Mouse (Mus musculus): ENCODE measurements around the gene Arhgap40.
A peak's percentile ranks its signal among the peaks of the same experiment; 100 is the strongest.

Arhgap40 gene

DNA sequence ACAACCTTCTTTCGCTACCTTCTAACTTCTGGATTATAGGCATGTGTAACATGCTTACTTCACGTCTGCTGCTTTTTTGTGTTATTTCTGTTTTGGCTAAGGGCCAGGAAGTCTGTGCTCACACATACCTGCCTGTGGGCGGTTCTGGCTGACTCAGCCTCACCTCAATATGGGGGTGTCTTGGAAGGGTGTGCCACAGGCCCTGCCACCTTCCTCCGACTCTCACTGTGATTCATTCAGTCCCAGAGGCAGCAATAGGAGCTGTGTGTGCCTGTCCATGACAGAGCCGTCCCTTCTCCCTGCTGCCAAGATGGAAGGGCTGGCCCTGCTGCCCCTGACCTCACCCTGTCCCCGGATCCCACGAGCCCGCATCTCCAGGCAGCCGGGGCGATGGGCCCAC is at the start of gene Arhgap40:
Gene Arhgap40, plus strand, starts transcription at position 269 of the 400 bp plus-strand sequence.
- no peak for DNase-seq (ENCODE audit: low read depth, low spot score)

DNA sequence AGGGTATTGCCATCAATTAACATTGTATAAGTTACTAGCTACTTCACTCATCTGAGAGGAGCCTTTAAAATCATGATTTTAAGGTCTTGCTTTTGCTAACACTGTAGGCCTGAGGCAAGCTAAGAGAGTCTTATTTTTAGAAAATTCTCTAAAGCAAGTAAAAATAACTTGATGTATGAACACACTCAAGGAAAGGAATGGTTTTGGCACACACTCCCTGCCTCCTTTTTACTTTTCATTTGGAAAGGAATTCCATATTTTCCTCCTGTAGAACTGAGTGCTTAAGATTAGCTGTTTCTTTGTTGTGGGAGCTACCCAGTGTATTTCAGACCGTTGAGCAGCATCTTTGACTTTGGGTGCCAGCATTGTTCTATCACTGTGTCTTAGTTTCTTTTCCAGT is 38.4 kb upstream of the Arhgap40 start:
- DNase-seq (ENCODE audit: low read depth, low spot score): no peak

DNA sequence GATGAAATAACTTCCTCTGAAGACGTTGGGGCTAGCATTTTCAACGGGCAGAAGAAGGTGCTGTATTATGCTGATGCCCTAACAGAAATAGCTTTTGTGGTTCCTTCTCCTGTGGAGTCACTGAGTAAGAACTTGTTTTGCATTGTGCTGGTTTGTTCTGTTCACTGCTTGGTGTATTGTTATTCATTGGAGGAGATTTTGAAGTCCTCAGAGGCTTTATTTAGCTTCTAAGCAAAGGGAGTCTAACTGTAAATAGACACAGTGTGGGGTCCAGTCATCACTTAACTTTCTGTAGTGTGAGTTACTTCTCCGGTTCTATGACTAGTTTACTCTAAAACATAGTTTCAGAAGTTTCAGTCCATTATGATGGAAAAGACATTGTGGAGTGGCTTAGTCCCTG is 35.0 kb upstream of the Arhgap40 start:
- no peak for DNase-seq (ENCODE audit: low read depth, low spot score)

DNA sequence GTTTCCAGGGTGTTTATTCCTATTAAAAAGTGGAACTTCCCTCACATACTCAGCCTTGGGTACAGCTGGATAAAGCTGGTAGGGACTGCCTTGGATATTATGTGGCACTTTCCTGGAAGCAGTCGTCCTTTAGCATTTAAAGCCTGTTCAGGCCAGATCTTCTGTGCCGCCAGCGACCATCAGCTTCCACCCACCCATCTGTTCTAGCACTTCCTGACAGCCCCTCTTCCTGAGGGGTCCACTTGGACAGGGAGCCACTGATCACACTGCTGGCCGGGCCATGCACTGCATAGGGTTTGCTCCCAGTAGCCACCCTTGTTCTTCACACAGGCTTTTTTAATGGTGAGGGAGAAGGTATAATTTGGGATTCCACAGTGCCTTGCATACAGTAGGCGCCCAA is 14.1 kb upstream of the Arhgap40 start:
- no peak for DNase-seq (ENCODE audit: low read depth, low spot score)

DNA sequence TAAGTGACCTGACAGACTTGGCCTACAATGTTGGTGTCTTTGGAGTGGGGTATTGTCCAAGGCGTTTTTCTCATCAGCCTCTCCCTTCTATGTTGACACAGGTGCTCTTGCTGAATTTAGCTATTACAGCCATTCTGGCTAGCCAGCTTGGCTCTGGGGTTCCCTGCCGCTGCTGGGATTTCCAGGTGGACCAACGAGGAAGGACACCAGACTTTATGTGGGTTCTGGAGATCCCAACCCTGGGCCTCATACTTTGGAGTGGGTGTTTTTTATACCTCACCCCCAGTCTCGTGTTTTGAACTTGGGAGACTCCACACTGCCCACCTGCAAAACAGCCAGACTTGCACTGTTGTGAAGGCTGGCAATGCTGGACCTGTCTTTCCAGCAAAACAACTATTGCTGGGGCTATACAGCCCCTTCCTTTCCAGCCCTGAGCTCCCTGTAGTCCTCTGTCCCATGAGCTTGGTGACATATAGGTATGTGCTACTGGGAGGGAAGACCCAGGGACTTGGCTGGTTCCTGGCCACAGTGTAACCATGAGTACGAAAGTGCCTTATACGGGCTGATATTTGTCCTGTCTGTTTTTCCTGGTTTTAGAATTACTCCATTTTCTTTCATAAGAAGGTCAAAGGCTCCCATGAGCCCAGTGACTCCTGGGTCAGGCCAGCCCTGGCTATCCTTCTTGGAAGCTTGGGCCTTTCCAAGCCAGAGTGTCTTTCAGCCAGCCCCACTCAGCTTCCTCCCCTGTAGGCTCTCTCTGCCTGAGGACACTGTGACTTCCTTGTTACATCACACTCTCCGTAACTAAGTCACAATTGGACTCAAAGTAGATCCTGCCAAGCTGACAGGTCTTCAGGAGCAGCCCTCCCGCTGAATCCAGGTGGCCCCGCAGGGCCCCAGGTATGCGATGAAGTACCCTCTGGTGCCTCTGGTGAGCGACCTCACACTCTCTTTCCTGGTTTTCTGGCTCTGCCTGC is 10.5 kb upstream of the Arhgap40 start, which contains the start of gene Adig:
Gene Adig, plus strand, starts transcription at position 777 of the 977 bp plus-strand sequence.
- no peak for DNase-seq (ENCODE audit: low read depth, low spot score)

DNA sequence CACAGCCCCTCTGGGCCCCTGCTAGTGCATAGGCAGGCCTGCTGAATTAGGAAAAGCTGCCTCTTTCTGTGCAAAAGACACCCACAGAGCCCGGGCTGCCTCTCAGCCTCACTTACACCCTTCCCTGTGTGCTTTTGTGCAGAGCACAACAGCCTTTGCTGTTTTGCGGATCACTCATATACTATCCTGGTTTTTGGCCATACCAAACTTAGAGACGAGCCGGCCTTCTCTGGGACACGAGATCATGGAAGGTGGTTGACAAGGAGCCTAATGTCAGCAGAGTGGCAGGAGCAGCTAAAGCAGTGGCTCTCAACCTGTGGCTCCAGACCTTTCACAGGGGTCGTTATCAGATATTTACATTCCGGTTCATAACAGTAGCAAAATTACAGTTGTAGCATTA is 9.4 kb upstream of the Arhgap40 start:
- DNase-seq (ENCODE audit: low read depth, low spot score): no peak

DNA sequence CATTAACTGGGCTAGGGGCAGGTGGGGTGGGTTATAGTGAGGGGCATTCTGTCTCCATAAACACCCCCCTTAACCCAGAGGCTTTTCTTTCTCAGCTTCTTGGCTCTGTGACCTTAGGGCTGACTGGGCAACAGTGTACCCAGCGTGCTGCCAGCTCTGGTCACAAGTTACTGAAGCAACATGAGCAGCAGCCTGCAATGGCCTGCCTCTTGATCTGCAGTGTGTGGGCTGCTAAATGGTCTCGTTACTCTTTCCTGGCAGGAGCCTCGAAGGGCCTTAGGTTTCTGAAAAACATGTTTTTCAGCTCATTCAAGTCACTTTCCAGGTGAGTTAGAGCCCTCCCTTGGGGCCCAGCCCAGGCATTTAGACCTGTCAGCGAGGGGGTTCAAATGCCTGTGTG is 8.9 kb upstream of the Arhgap40 start:
- DNase-seq (ENCODE audit: low read depth, low spot score): no peak

DNA sequence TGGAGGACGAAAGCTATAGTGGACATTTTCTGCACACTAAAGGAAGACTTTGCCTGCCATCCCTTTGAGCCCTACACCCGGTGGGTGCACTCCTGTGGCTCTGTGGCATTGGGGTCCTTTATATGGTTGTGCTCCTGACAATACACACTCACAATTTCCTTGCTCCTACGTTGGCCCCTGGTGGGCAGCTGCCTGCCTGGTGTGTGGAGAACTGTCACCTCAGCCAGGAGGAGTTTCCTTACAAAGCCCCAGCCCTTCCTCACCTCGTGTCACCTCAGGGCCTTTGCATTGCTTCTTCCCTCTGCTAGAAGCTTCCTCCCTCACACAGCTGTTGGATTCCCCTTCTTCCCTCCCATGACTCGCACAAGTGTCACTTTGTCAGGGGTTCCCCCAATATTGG is 6.1 kb upstream of the Arhgap40 start:
- DNase-seq (ENCODE audit: low read depth, low spot score): no peak

DNA sequence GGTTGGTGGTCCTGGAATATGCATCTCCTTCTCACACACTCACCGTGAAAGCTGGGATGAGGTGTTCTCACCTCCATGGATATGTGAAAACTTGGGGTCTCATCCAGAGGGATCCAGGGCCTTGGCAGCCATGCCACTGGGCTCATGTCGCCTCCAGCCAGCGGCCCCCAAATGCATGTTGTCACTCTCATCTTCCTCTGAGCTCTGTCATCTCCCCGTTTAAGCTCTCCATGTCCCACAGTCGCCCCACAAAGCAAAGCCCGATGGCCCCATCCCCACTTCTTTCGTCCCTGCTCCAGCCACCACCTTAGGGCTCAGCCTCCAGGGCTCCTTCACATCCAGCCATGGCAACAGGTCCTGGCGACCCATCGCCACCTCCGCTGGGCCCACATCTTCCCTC is 5.5 kb upstream of the Arhgap40 start:
- DNase-seq (ENCODE audit: low read depth, low spot score): no peak

DNA sequence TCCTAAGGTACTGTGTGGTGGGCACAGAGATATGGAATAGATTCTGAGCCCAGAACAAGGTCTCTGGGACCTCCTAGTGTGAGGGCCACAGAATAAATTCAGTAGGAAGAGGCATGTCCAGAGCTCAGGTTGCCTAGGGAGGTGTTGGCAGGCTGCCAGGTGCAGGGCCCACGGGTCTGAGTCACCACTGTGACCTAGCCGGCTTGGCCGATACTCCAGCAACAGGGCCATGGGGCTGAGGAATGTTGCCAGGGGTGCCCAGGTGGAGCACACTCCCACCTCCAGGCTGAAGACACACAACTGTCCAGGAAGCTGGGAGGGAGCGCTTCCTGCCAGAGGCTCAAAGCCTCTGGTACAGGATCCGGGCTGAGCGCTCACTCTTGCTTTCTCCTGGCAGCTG is 1.9 kb upstream of the Arhgap40 start:
- no peak for DNase-seq (ENCODE audit: low read depth, low spot score)

DNA sequence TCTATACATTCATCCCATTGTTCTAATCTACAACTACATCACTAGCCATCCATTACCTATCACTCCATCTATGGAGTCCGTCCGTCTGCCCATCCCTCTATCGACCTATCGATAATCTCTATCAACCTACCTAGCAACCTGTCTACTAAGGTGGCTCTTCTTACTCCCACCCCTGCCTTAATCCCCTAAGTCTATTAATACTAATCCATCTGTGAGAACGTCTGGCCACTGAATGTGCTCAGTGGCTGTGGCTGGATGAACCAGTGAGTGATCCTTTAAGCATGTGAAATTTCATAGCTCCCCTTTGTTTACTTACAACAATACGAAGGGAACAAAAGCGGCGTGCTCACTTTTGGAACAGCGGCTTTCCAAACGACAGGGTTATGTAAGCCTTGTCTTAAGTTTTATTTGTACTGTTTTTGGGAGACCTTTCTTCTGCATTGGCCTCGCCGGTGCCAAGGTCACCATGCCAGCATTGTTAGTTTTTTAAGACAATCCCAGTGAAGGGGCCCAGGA is 1.3 kb downstream of the Arhgap40 start:
- no peak for DNase-seq (ENCODE audit: low read depth, low spot score)

DNA sequence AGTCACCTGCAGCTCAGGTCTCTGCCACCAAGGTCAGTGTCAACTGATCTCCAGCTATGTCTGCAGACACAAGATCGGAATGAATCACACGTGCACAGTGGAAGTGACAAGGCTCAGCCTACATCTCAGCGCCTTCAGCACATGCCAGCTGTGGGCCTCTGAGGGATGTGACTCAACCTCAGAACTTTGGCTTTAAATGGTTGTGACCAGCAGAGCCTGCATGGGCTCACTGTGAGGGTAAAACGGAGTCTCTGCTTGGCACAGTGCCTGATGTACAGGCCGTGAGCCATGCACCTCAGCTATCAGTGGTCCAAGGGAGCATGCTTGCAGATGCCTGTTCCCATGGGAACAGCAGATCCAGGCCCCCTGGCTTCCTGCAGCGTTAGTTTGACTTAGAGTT is 6.0 kb downstream of the Arhgap40 start:
- DNase-seq (ENCODE audit: low read depth, low spot score): no peak

DNA sequence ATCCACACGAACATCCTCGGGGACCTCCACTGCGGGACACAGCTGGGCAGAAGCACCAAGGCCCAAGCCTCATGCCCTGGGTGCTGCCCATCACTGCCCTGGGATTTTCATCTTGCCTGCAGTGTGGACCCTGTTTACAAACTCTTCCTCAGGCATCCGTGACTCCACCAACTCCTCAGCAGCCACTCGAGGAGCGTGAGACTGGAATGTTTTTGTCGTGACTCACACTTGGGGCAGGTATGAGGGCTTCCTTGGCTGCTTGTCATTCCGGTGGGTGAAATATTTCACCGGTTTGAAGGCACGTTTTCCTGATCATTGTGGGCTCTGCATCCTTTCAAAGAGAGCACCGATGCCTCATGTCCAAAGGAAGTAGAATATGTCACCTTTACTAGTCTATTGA is 6.5 kb downstream of the Arhgap40 start:
- DNase-seq (ENCODE audit: low read depth, low spot score): no peak

DNA sequence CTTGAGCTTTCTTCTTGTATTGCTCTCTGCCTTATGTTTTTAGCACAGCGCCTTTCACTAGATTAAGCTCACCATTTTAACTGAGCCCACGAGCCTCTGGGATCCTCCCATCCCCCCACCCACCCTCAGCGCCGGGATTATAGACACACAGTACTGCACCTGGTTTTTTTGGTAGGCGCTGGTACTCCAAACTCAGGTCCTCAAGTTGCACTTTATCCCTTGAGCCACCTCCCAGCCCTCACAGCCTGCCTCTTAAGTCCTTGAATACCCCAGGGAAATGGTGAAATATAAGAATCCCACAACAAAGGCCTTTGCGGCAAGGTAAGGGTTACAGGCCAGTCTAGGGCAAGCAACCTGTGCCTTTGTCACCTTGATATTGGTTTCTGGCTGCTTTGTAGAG is 7.2 kb downstream of the Arhgap40 start:
- DNase-seq (ENCODE audit: low read depth, low spot score): no peak

DNA sequence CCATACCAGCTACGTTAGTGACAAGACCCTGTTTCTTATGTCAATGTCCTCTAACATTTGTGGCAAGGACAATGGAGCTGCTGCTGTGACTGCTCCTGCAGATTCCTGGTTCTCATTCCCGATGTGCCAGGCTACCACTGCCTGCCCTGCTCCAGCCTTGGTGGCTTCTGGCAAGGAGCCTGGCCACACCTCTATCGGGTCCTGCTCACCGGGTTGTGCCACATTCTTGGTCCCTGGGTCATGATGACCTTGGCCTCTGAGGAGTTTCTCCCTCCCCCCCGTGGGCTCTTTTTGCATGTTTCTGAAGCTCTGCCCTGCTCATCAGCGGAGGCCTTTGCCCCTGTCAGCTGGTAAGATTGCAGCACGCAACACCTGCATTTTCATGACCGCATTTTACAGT is 10.5 kb downstream of the Arhgap40 start:
- no peak for DNase-seq (ENCODE audit: low read depth, low spot score)

DNA sequence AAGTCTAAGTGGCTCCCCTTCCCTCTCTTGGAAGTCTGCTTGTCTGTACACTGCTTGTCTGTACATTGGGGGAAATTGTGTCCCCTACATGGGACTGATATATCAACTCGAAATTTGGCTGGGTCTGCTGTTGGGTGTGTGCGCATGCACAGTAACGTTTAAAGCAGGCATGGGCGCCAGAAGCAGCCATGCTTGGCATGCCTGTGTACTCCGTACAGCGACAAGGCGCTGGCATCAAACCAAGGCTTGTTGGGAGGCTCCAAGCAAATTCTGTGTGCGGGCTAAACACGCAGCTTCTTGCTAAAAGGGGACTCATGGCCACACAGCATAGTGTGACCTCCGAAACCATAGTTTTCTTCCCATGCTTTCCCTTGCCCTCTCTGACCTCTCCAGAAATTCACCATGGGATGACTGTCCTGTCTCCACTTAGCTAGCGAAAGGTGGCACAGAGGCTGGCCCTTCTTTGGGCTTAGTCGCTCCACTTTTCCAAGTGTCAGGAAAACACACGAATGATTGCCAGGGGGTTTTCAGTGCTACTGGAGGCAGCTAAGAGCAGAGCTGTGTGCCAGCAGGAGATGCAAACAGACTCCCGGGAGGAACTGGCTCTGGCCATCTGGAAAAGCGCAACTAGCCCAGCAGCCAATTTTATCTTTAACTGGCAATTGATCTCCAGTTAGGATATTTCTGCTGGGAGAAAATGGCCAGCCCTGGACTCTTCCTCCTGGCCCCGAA is 11.7 kb downstream of the Arhgap40 start:
- DNase-seq (ENCODE audit: low read depth, low spot score): no peak

DNA sequence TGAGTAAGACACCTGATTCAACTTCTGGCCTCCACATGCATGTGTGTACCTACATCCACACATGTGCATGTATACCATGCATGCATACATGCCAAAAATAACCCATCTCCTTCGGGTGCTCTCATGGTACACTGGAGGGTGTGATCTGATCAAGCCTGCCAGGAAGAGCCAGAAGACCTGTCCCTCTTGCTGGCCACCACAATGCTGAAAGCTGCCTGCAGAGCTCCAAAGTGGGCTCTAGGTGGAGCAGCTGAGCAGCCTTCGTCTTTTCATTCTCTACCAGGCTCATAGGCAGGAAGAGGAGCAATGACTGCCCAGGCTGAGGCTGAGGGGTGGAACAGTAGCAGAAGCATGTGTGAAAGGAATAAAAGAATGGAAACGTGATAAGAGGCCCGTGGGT is 21.5 kb downstream of the Arhgap40 start:
- DNase-seq (ENCODE audit: low read depth, low spot score): peak; percentile 74

DNA sequence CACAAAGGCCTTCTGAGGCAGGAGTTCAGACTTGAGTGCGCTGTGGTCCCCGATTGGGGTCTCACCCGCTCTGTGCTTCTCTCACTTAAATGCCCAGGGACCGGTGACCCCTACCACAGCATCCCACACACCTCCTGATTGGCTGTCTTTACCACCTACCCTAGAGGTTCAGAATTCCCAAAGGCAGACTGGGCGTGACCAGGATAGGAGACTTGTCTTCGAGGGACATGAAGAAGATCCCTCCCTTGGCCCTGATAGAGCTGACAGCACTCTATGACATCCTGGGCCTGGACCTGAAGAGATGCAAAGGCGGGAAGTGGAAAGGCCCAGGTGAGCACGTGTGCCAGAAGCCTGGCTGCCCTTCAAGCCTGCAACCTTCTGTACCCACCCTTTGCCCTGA is 22.0 kb downstream of the Arhgap40 start:
- DNase-seq (ENCODE audit: low read depth, low spot score): no peak

DNA sequence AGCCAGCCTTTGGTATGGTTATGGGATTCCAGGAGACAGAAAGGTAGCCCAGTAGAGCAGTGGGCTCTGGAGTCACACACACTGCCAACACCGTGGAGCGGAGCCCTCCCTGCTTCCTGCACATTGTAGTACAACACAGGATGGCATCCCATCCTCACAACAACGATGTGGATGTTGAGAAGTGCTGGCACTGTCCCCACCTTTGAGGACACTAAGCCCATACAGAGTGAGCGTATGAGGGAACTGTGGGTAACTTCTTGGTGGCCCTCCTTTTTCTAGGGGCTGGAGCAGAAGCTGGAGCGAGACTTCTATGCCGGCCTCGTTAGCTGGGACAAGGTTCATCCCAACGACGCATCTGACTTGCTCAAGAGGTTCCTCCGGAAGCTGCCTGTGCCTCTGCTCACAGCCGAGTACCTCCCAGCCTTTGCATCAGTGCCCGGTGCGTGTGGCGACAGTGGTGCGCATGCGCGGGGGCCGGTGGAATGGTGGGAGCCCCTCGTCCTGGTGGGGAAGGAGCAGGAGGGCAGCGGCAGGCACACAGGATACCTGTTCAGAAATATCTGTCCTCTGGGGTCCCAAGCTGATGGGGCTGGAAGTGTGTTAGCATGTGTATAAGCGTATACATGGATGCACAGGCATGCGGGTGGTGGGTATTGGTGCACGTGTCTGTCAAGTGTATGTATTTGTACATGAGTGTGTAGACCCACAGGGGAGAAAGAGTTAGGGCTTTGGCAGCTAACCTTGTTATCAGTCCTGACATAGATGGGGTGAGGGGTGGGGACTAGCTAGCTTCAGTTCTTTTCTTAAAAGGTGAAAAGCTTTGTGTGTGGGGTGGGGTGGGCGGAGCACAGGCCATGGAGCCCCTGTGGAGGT is 27.1 kb downstream of the Arhgap40 start:
- peak; percentile 26 for DNase-seq (ENCODE audit: low read depth, low spot score)

DNA sequence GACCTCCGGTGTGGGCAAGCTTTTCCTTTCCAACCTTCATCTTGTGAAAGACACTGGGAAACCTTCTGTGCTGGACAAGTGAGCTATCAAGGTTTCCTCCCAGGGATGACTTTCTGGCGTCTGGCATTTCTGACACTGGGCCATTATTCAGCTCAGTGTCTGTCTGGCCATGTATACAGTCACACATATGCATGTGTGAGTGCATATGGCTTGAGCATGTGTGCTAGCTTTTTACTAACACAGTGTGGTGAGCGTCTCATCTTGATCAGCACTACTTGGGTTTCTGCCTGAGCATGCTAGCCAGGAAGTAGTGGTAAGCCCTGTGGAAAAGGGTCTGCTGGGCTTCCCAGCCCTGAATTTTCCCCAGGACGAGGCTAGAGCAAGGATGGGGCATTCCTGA is 28.7 kb downstream of the Arhgap40 start:
- no peak for DNase-seq (ENCODE audit: low read depth, low spot score)

DNA sequence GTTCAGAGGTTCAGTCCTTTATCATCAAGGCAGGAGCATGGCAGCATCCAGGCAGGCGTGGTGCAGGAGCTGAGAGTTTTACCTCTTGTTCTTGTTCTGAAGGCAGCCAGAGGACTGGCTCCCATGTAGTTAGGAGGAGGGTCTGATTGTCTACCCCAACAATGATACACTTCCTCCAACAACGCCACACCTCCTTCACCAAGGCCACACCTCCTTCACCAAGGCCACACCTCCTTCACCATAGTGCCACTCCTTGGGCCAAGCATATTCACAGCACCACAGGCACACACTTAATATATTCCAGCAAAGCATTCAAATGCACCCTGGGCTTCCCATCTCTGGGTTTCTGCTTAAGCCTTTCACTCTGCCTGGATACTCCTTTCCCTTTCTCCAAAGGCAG is 32.7 kb downstream of the Arhgap40 start:
- DNase-seq (ENCODE audit: low read depth, low spot score): no peak

DNA sequence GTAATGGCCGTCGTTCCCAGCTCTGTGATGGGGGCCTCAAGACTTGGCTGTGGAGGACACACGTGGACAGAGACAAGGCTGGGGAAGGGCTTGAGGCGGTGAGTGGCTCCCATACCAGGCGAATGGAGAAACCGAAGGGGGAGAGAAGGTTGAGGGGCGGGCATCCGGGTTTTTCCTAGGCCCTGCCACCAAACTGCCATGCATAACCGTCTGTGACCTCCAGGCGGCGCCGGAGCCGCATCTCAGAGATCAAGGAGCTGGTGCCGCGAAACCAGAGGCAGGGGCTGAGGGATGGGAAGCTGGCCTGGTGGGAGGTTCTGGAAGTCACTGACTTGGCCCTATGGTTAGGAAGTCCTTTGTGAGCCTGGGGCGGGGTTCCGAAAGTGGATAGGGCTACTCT is 34.2 kb downstream of the Arhgap40 start:
- peak; percentile 84 for DNase-seq (ENCODE audit: low read depth, low spot score)

All from CD4-positive, CD25-positive, alpha-beta regulatory T cell, adult 2 months (primary cell).